Mouse (Mus musculus) heart, postnatal 4 days (tissue): ENCODE results near the gene Aldh6a1. TPM values are rescaled to one million over a fixed set of nuclear protein-coding genes. Genes with fewer than 3 reads are reported as not detected.

ENCODE experiments used
- DNase-seq: peaks from one replicate; pipeline ENCODE4 v3.0.0; 2021
- total RNA-seq, 2 experiments: library from RNA; stranded (reverse); gene quantifications; 2 replicates each; pipeline ENCODE4 v1.2.3; 2021

Gene Aldh6a1
- total RNA-seq, 2 experiments from 2014 or later = 44.4 to 46.2 TPM

- DNase-seq = peak; percentile 93
Observed at GRCm38 (mm10) chr12:84408819-84409507, 41.8 kb downstream of the Aldh6a1 start, which contains the start of the genes Entpd5 and Bbof1. Gene Entpd5 (minus strand): TSS chr12:84409029. Gene Bbof1 (plus strand): TSS chr12:84409071.

GRCm38 (mm10) chr12:84407874-84408818 lies 42.7 kb downstream of the Aldh6a1 start:
- peak; percentile 29 for DNase-seq

- DNase-seq = no peak
Observed at GRCm38 (mm10) chr12:84407259-84407658, 43.5 kb downstream of the Aldh6a1 start.

GRCm38 (mm10) chr12:84404541-84404940 lies 46.3 kb downstream of the Aldh6a1 start:
- no peak for DNase-seq

- no peak for DNase-seq
Observed at GRCm38 (mm10) chr12:84402923-84403322, 47.9 kb downstream of the Aldh6a1 start.

- no peak for DNase-seq
Observed at GRCm38 (mm10) chr12:84400653-84401052, 50.2 kb downstream of the Aldh6a1 start.

GRCm38 (mm10) chr12:84400068-84400467 lies 50.7 kb downstream of the Aldh6a1 start:
- no peak for DNase-seq

- DNase-seq = no peak
Observed at GRCm38 (mm10) chr12:84399663-84400062, 51.1 kb downstream of the Aldh6a1 start.

GRCm38 (mm10) chr12:84399135-84399534 lies 51.7 kb downstream of the Aldh6a1 start:
- no peak for DNase-seq

- no peak for DNase-seq
Observed at GRCm38 (mm10) chr12:84398629-84399028, 52.2 kb downstream of the Aldh6a1 start.

GRCm38 (mm10) chr12:84397685-84398084 lies 53.1 kb downstream of the Aldh6a1 start:
- no peak for DNase-seq

- DNase-seq = no peak
Observed at GRCm38 (mm10) chr12:84396947-84397679, 53.7 kb downstream of the Aldh6a1 start.

GRCm38 (mm10) chr12:84393847-84394246 lies 57.0 kb downstream of the Aldh6a1 start:
- DNase-seq = no peak

GRCm38 (mm10) chr12:84392681-84393080 lies 58.1 kb downstream of the Aldh6a1 start:
- DNase-seq = no peak

GRCm38 (mm10) chr12:84390336-84390735 lies 60.5 kb downstream of the Aldh6a1 start:
- DNase-seq = peak; percentile 52

GRCm38 (mm10) chr12:84388774-84389400 lies 61.9 kb downstream of the Aldh6a1 start:
- no peak for DNase-seq

GRCm38 (mm10) chr12:84388097-84388496 lies 62.7 kb downstream of the Aldh6a1 start:
- no peak for DNase-seq

GRCm38 (mm10) chr12:84385408-84385807 lies 65.4 kb downstream of the Aldh6a1 start:
- DNase-seq = no peak

GRCm38 (mm10) chr12:84384644-84385081 lies 66.1 kb downstream of the Aldh6a1 start:
- peak; percentile 80 for DNase-seq

- DNase-seq = peak; percentile 50
Observed at GRCm38 (mm10) chr12:84382369-84382768, 68.4 kb downstream of the Aldh6a1 start.
